Mouse (Mus musculus) cerebellum, adult 2 months (tissue): ENCODE results near the gene Ube2b. TPM values are rescaled to one million over a fixed set of nuclear protein-coding genes. Genes with fewer than 3 reads are reported as not detected.

ENCODE experiments used
- DNase-seq, 2 experiments: peaks; one replicate each; pipeline ENCODE4 v3.0.0; 2021
- H3K27ac ChIP-seq: fragments of 200-500 bp; 2 replicates; pipeline ENCODE4 v1.5.1; 2012; ENCODE audit warnings: low read length, control low read depth, inconsistent platforms; ENCODE audit not compliant: insufficient read depth
- H3K27me3 ChIP-seq: fragments of 200-500 bp; 2 replicates; pipeline ENCODE4 v1.6.1; 2012; ENCODE audit warnings: inconsistent platforms, mild to moderate bottlenecking, low read length, moderate library complexity; ENCODE audit not compliant: control insufficient read depth, insufficient read depth
- H3K4me1 ChIP-seq: fragments of 200-500 bp; 2 replicates; pipeline ENCODE4 v1.6.1; 2011; ENCODE audit warnings: low read length; ENCODE audit not compliant: control insufficient read depth, insufficient read depth
- H3K4me3 ChIP-seq: fragments of 200-500 bp; replicated peaks from 2 replicates; pipeline ENCODE3; 2011; ENCODE audit warnings: mild to moderate bottlenecking, low read depth, low read length, control low read depth; ENCODE audit not compliant: insufficient read depth
- CTCF ChIP-seq: fragments of 200-500 bp; IDR thresholded peaks from 2 replicates; pipeline ENCODE4 v1.5.1; 2011; ENCODE audit warnings: low read depth, mild to moderate bottlenecking, control low read depth, low read length, moderate library complexity, borderline replicate concordance; ENCODE audit not compliant: insufficient read depth
- POLR2A ChIP-seq: fragments of 200-500 bp; IDR thresholded peaks from 2 replicates; pipeline ENCODE4 v1.6.1; 2011; ENCODE audit warnings: low read length, control low read depth, borderline replicate concordance; ENCODE audit not compliant: insufficient read depth
- WGBS: fragments of 180-500 bp; shearing (Covaris S2); methylation state at CpG from one replicate; pipeline ENCODE4 v1.1.7; 2018; 5-methylcytosine and 5-hydroxymethylcytosine counted together
- polyA plus RNA-seq: library from polyadenylated mRNA; depleted of rRNA; stranded (reverse); fragments of >200 nt; gene quantifications from 2 replicates; pipeline ENCODE4 v1.2.3, GENCODE M21; 2012

Ube2b gene
- polyA plus RNA-seq, 1 experiment = 162 TPM

DNA sequence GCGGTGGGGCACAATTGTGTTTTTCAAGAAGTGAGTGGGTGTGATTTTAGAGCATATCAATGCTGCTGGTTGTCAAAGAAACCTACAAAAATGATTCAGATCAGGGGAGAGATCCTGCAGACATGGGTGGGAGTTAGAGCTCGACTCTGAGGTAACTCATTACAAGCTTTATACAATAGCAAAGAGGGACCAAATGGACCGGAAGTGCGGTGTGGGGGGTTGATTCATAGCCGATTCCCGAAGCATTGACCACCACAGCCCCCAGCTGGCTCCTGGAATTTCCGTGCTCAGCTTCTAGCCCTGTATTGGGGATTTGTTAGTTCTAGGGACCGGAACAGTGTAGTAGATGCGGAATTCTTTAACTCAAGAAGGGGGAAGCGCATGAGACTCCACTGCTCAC, 779 bp upstream of the Ube2b start:
- DNase-seq = no peak
- Histone ChIP-seq H3K4me1 (peaks cover 6% of the 10 kb centered on the region; the same call in 1 of the 2 replicates), H3K27me3 (no peaks in the 10 kb centered on the region), H3K27ac (no peak overlapping the region), H3K4me3 (no peak overlapping the region)
- 79% methylated on average over 10 of the region's 10 CpGs for WGBS
- TF ChIP-seq CTCF (no peak), POLR2A (no peak)

DNA sequence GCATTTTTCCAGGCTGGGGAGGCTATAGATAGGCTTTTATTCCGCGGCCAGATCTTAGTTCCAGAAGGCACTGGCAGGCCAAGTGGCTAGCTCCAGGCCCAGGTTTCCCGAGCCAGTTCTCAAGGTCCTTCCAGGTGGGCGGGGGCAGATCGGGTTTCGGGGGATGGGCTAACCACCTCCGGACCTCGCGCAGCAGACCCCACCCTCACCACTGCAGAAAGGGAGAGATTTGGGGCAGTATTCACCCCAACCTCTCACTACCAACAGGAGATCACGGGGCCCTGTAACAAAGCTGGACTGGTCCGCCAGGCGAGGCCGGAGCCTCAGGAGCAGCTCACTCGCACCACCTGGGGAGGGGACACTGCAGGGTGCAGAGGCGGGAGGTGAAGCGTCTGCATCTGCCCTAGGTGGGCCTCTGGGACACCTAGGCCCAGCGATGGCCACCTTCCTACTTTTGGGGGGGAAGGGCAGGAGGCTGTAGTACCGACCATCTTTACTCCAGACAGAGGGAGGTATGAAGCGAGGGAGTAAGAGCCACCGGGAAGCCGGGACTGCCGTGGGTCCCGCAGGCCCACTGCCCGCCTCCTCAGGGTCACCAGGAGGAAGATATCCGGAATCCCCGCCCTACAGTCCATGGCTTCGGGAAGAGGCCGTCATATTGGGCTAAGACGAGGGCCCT, 812 bp downstream of the Ube2b start:
- TF ChIP-seq POLR2A = no peak
- no peak for TF ChIP-seq CTCF
- whole genome bisulfite sequencing = under 1% methylated on average over 29 of the region's 29 CpGs
- peak; percentile 63 to 69 for DNase-seq
- H3K27ac ChIP-seq = peak overlapping the region; percentile 89
- H3K27me3 ChIP-seq = no peaks in the 10 kb centered on the region
- H3K4me3 ChIP-seq = peak overlapping the region; percentile 82
- H3K4me1 ChIP-seq = peaks cover 6% of the 10 kb centered on the region; the same call in 1 of the 2 replicates

DNA sequence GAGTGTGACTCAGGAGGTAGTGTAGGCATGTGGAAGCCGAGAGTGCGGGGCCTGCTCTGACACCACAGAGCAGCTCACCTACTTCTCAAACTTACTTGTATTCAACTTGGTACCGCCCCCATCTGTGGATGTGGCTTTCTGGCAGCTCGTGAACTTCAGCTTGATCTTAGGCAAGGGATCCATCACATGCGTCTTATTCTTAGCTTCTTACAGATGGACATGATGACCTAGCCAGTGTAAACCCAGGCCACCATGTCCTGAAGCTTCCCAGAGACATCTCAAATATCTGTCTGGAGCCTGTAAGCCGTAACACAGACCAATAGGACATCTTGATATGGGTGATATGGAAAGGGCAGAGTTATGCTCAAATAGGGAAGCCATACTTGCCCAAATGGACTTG, 28.9 kb downstream of the Ube2b start:
- H3K27ac ChIP-seq = no peak overlapping the region
- no peak for TF ChIP-seq POLR2A
- no peaks in the 10 kb centered on the region for H3K27me3 ChIP-seq
- no peak overlapping the region for H3K4me3 ChIP-seq
- no peak for DNase-seq
- 96% methylated on average over 6 of the region's 6 CpGs for WGBS
- H3K4me1 ChIP-seq = 0 out of 2 replicates have a peak, but pooled peaks cover 2% of the 10 kb centered on the region

DNA sequence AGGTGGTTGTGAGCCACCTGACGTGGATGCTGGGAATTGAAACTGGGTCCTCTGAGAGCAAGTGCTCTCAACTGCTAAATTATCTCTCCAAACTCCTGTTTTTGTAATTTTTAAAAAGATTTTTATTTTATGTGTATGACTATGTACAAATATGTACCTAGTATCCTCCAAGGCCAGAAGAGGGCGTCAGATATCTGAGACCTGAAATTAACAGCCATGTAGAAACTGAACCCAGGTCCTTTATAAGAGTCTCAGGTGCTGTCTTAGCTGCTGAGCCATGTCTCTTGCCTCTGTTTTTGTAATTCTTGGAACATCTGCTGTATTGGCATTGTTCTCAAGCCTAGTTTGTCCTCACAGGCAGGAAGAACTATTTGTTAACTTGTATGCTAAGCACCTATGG, 31.1 kb downstream of the Ube2b start:
- TF ChIP-seq CTCF (no peak), POLR2A (no peak)
- Histone ChIP-seq H3K4me3 (no peak overlapping the region), H3K4me1 (0 out of 2 replicates have a peak, but pooled peaks cover 2% of the 10 kb centered on the region), H3K27me3 (no peaks in the 10 kb centered on the region), H3K27ac (no peak overlapping the region)
- WGBS = 97% methylated on average over 2 of the region's 2 CpGs
- DNase-seq = no peak

DNA sequence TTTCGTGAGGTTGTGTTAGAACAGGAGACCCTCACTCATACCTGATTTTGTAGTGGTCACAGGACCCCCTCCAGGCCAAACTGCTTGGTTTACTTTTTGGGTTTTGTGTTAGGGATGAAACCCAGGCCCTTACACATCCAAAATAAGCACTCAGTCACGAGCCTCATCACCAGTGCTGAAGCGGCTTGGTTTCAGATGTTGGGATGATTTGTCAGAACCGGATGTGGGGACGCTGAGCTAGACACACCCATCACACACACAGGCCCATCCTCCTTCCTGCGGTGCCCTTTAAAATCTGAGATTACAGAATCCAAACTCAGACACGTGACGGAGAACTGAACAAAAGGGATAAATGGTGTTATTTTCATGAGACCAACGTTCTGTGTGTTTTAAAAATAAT, 31.7 kb downstream of the Ube2b start:
- WGBS = 90% methylated on average over 9 of the region's 9 CpGs
- H3K27ac ChIP-seq = no peak overlapping the region
- H3K27me3 ChIP-seq = no peaks in the 10 kb centered on the region

DNA sequence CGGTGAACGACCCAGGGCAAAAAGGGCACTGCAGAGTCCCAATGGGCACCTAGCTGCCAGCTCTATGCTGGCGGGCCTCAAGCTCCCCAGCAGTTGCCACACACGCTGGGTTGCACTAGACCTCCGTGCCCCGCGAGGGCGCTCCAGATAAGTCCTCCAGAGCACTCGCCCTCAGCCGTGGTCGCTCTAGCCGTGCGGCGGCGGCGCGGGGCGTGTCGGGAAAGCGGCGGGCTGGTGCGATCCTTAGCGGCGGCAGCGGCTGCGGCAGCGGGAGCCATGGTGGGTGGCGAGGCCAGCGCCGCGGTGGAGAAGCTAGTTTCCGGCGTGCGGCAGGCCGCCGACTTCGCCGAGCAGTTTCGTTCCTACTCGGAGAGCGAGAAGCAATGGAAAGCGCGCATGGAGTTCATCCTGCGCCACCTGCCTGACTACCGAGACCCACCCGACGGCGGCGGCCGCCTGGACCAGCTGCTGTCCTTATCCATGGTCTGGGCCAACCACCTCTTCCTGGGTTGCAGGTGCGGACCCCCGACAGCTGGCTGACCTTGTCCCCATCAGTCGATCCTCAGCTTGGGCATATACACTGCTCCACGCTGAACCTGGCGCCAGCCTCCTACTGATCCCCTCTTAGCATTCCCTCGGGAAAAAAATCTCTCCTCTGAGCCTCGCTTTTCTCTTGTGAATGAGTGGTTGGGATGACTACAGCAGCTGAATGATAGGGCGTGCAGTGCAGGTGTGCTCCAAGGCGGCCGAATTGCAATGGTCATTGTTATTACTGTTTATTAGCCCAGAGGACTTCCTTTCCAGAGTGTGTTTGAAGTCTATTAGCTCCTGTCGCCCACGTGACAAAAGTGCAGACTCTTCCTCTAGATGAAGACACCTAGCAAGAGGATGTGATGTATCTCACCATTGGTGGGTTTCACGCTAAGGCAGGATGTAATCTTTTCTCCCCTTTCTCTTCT, 32.8 kb downstream of the Ube2b start, which contains the start of gene Cdkn2aipnl:
Gene Cdkn2aipnl (plus strand): TSS at position 219 of the 959 bp plus-strand sequence.
- under 1% methylated on average over 63 of the region's 63 CpGs for whole genome bisulfite sequencing
- no peak within 1 kb of the TSS for H3K27ac ChIP-seq

More for the DNA sequence above, 31.7 kb downstream of the Ube2b start:
- H3K4me3 ChIP-seq = no peak overlapping the region
- no peak for TF ChIP-seq CTCF
- no peak for TF ChIP-seq POLR2A
- DNase-seq = no peak
- H3K4me1 ChIP-seq = 0 out of 2 replicates have a peak, but pooled peaks cover 2% of the 10 kb centered on the region

DNA sequence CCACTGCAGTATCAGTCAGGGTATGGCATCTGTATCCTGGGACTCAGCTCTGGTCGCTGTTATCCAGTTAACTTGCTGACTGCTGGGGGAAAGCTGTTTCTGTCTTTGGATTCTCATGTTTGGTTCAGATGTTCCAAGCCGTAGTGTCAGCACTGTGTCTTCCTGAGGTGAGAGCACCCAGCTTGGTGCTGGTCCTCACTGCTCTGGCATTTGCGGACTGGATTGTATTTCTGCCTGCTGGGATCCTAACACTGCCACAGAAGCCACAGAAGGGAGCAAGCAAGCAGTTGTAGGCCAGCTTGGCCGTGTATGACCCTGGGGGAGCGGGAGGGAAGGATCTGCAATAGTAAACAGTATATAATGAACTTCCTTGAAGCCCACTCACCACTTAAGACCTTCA, 33.9 kb downstream of the Ube2b start:
- Histone ChIP-seq H3K4me1 (0 out of 2 replicates have a peak, but pooled peaks cover 2% of the 10 kb centered on the region), H3K4me3 (no peak overlapping the region), H3K27ac (no peak overlapping the region), H3K27me3 (no peaks in the 10 kb centered on the region)
- no peak for DNase-seq
- TF ChIP-seq CTCF (no peak), POLR2A (no peak)
- 81% methylated on average over 5 of the region's 5 CpGs for WGBS

More for the DNA sequence above, 32.8 kb downstream of the Ube2b start, which contains the start of gene Cdkn2aipnl:
- H3K27me3 ChIP-seq = no peaks in the 10 kb centered on the region
- TF ChIP-seq POLR2A (peak; percentile 57; the same call in 1 of the 2 replicates), CTCF (peak; percentile 87)
- H3K4me1 ChIP-seq = 0 out of 2 replicates have a peak, but pooled peaks cover 2% of the 10 kb centered on the region
- peak; percentile 95 to 98 for DNase-seq
- peak within 1 kb of the TSS; percentile 68 for H3K4me3 ChIP-seq
